In the genomic region with DNA sequence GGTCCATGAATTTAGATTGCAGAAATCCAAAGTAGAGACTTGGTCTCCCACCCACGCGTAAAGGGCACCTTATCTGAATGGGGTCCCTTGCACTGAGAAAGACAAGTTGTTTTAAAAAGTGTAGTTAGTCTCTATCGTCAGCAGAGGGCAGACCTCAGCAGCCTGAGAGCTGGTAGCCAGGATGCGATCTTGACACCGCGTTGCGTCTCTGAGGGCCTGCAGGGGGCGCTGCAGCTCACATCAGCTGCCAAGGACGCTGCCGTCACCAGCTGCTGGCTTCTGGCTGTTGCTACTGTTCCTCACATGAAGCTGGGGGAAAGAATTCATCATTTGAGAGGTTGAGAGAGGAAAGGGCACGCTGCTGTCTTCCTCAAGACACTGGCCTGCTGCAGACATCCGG, we compare ENCODE assay signal across 8 mouse cellular contexts. TPM values are rescaled to one million over a fixed set of nuclear protein-coding genes. Genes with fewer than 3 reads are reported as not detected.
A peak's percentile ranks its signal among the peaks of the same experiment; 100 is the strongest.
DNase-seq lines count a peak whose midpoint lies in the region; ATAC-seq lines count a peak whose summit lies in the region.

No protein-coding gene starts in this region.

- no peaks in the 10 kb centered on the region for H3K27me3 ChIP-seq in hindbrain, embryonic 15.5 days

- H3K9me3 ChIP-seq in hindbrain, embryonic 15.5 days = no peaks in the 10 kb centered on the region

- DNase-seq in T-cell, adult 2 months (ENCODE audit: low spot score) = peak; percentile 87
- peak; percentile 94 to 97 for DNase-seq in cerebellum, postnatal 10 days
- peak; percentile 91 for DNase-seq in gastrocnemius, adult 18-20 months (ENCODE audit: low spot score)
- DNase-seq in layer of hippocampus, postnatal 25 days (ENCODE audit: extremely low spot score in 1 of 2, low spot score in 1 of 2) = peak; percentile 76 to 93
- DNase-seq in lung, postnatal 4 days = peak; percentile 91 to 92
- peak; percentile 90 for DNase-seq in right cerebral cortex, adult 18-20 months
- peak; percentile 78 to 79 for DNase-seq in urinary bladder, adult 18-20 months (ENCODE audit: low spot score in 2 of 2)

- ATAC-seq in hindbrain, embryonic 15.5 days (ENCODE audit: low FRiP score, low read depth) = peak; percentile 51; the same call in 1 of the 2 replicates

- H3K9ac ChIP-seq in hindbrain, embryonic 15.5 days = no peak overlapping the region

- H3K4me3 ChIP-seq in hindbrain, embryonic 15.5 days = no peak overlapping the region

- no peak overlapping the region for H3K4me2 ChIP-seq in hindbrain, embryonic 15.5 days

- H3K27ac ChIP-seq in hindbrain, embryonic 15.5 days (replicated peaks) = no peak overlapping the region

- no peaks in the 10 kb centered on the region for H3K36me3 ChIP-seq in hindbrain, embryonic 15.5 days

- WGBS in hindbrain, embryonic 15.5 days = 14% methylated on average over 12 of the region's 12 CpGs

- no peaks in the 10 kb centered on the region for H3K4me1 ChIP-seq in hindbrain, embryonic 15.5 days (replicated peaks)

RNA-seq across cellular contexts. Expression of a gene that starts 28.9 kb away (rescaled TPM):
- total RNA-seq in gastrocnemius, adult 18-20 months (2021) = 10 to 100 TPM; 66.3 to 78.4 TPM
- 132 and 140 TPM in 2 replicates for polyA plus RNA-seq in hindbrain, embryonic 15.5 days (2015; fragmentation: Nextera tagmentation; extraction: Ambion mirVana)
- 10 to 100 TPM; 76.9 to 78.4 TPM for total RNA-seq in layer of hippocampus, postnatal 25 days (2021)

RNA-seq across cellular contexts. Expression of a gene that starts 47.7 kb away (rescaled TPM):
- under 1 TPM in 1 of 2 experiments, not detected in 1; 0.12 TPM for total RNA-seq in gastrocnemius, adult 18-20 months (2021)
- polyA plus RNA-seq in hindbrain, embryonic 15.5 days (2015; fragmentation: Nextera tagmentation; extraction: Ambion mirVana) = 0.09 TPM in 1 of 2 replicates, not detected in the other
- under 1 TPM in 1 of 2 experiments, not detected in 1; 0.10 TPM for total RNA-seq in layer of hippocampus, postnatal 25 days (2021)
